Mouse (Mus musculus): ENCODE results near the gene Traf5.

Gene Traf5

DNA sequence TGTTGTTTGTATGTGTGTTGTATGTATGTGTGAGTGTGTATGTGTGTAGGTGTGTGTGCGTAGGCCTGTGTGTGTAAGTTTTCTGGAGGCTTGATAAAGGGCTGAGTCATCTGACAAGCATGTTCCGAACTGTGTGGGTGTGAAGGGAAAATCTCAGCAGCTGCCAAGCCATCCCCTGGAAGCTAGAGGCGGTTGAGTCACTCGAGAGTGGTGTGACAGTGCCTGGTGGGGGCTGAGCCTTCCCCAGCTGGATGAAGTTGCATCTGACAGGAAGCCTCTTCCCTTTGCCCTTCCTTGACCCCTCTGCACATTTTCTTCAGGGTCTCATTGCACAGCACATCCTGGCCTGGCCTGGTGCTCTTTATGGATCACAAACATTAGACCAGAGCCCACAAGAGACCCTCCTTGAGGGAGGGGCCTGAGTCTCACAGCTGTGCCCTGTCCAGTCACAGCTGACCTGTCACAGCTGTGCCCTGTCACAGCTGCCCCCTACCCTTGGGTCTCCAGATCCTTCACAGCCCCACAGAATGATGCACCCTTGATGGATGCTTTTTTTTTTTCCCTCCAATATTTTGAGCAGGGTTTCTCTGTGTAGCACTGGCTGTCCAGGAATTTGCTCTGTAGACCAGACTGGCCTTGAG, 30.6 kb downstream of the Traf5 start:
- peak; percentile 71 for DNase-seq

DNA sequence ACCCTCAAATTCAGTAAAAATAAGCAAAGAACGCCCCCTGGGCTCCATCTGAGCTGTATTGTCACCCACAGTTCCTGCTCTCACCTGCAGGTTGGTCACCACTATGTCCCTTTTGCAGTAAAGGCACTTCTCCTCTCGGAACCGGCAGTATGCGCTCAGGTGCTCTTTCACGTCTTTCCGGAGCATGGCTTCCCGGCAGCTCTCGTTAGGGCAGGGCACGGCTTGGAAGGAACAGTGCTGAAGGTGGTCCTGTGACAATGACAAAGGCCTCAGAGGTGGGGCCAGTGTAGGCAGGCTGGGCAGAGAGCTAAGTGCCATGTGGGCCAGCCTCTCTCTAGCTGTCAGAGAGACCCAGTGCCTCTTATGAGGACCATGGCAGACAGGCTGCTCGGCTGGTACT, 33.4 kb downstream of the Traf5 start:
- DNase-seq, result no peak

- no peak for DNase-seq
Measured at GRCm38 (mm10) chr1:192053726-192054125, 38.6 kb downstream of the Traf5 start.

DNA sequence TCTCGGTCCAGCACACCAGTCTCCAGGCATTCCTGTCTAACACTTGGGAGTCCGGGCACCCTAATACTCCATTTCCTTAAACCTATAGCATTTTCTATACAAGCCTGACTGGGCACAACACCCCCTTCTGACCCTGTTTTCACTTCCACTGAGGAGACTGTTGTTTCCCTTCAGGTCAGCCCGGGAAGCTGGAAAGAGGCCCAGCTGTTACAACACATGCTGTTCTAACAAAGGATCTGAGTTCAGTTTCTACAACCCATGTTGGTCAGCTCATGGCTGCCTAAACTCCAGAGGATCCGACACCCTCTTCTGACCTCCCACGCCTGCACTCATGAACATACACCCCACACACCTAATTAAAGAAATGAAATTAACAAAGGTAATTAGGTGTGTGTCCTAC, 39.4 kb downstream of the Traf5 start:
- DNase-seq, result peak; percentile 48

- no peak for DNase-seq
Measured at GRCm38 (mm10) chr1:192052461-192052860, 39.9 kb downstream of the Traf5 start.

DNA sequence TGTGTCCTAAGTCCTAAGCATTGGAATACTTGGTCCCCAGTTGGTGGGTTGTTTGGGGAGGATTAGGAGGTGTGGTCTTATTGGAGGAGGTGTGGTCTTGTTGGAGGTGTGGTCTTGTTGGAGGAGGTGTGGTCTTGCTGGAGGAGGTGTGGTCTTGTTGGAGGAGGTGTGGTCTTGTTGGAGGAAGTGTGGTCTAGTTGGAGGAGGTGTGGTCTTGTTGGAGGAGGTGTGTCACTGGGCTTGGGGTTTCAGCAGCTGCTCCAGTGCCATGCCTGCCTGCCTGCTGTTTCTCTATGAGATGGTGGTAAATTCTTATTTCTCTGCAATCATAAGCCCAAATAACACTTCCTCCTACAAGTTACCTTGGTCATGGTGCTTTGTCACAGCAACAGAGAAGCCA, 93.3 kb downstream of the Traf5 start:
- DNase-seq, result no peak

DNA sequence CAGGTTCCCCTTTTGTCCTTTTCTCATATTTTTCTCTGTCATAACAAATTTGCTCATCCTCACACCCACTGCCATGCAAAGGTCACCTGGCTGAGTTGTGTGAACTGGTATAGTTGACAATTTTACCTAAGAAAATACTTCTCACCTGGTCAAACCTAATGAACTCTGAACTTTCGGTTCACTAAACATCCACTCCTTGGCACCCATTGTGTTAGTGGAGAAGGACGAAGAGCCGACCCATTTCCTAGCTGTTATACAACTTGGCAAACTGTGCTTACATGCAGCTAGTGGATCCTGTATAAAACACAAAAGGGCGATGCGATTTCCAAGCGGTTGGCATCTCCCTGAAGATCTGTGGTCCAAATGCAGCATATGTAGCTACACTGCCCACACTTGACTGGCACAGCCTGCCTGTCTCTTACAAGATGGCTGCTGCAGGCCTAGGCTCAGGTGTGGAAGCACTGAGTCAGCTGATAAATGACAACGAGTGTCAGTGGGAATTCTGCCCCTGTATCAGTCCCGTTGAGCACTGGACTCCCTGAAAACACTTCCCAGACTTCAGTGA, 95.7 kb downstream of the Traf5 start:
- DNase-seq, result no peak

GRCm38 (mm10) chr1:191995916-191996315, 96.4 kb downstream of the Traf5 start:
- no peak for DNase-seq

- peak; percentile 85 for DNase-seq
Measured at GRCm38 (mm10) chr1:191995488-191995887, 96.9 kb downstream of the Traf5 start.

DNA sequence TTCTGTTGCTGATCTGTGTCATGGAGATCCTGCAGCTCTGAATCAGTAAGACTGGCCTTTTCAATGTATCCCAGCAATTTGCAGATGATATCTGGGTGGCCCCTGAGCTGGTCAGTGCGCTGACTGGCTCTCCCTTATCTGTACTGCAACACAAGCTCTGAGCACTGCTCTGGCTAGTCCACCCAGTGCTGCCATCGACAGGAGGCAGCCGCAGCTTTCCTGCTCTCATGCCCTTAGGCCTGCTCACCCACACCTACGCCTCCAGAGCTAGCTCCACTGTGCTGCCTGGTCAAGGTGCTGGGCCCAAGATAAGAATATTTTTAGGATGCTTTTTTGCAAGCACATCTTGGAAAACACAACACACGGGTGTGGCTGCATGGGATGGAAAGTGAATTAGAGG, 97.9 kb downstream of the Traf5 start:
- DNase-seq, result no peak

- peak; percentile 67 for DNase-seq
Measured at GRCm38 (mm10) chr1:191992040-191992780, 100.1 kb downstream of the Traf5 start.

GRCm38 (mm10) chr1:191989994-191990393, 102.4 kb downstream of the Traf5 start:
- peak; percentile 99 for DNase-seq

- no peak for DNase-seq
Measured at GRCm38 (mm10) chr1:191989060-191989459, 103.3 kb downstream of the Traf5 start.

GRCm38 (mm10) chr1:191988646-191989045, 103.7 kb downstream of the Traf5 start:
- DNase-seq, result peak; percentile 34

GRCm38 (mm10) chr1:191987481-191987769, 104.9 kb downstream of the Traf5 start:
- DNase-seq, result no peak

- DNase-seq, result no peak
Measured at GRCm38 (mm10) chr1:191986674-191987480, 105.5 kb downstream of the Traf5 start.

- DNase-seq, result peak; percentile 37
Measured at GRCm38 (mm10) chr1:191981426-191982102, 110.8 kb downstream of the Traf5 start.

DNA sequence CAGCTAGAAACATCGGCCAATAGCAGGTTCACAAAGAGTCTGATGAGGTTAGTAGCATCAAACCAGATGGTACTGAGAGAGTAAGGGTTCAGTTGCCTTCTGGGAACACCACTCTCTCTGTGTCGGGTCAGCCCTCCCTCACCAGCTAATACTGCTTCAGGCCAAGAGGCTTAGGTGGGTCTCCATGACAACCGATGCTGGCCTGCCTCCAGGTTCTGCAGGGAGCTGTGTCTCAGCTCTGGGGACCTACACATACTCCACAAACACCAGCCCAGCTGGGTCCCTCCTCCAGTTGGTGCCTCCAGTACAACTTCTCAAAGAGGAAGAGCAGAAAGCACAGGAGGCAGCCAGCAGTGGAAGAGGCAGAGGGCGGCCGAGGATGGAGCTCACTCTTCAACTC, 115.2 kb downstream of the Traf5 start, which contains the start of gene Rd3:
Gene Rd3 (plus strand): TSS at position 184 of the 400 bp plus-strand sequence.
- DNase-seq, result peak; percentile 50

GRCm38 (mm10) chr1:191974509-191975405, 117.6 kb downstream of the Traf5 start:
- DNase-seq, result no peak

DNA sequence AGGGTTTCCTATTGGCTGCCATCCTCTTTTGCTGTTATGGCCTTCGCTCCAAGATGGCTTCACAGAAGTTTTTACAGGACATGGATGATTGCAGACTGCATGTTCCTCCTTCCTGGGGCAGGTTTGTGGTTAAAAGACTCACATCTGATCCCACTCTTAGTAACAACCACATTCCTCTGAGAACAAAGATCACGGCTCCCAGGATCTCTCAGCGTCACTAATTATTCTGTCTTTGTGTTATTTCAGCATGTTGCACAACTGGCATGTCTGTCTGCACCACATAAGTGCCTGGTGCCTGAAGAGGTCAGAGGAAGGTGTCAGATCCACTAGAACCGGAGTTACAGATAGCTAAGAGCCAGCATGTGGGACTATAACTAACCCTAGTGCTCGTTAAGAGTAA, 122.4 kb downstream of the Traf5 start:
- no peak for DNase-seq

DNA sequence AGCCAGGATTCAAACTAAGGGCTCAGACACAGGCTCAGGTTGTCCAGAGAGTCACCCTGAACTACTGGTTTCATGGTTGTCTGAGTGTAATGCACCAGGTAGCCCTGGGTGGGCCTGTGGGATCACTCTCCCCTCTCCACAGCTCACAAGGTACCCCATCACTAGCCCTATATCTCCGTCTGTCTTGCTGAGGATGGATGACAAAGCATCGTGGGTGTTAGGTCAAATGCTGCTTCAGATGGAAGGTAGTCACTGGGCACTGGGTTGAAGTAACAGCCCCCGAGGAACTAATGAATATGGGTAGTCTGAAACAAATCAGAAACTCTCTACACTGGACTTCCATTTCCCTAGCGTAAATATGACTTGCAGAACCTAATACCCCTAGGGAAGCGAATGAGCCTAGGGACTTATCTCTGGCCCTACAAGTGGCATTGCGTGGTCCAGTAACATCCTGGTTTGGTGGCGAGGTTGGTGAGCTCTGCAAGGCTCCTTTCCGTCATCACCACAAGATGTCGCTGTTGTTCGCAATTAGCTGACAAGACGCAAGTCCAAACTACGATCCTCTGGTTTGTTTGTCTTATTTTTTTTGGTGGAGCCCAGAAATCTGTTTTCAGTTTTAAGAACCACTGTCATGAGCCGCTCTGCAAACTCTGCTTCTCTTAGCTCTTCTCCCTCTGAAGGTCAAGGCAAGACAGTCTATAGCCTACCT, 127.4 kb downstream of the Traf5 start:
- peak; percentile 87 for DNase-seq

Data from lung, postnatal 36 days (tissue).